Mouse (Mus musculus): Measurements from ENCODE around the gene Taf1b. TPM values are rescaled to one million over a fixed set of nuclear protein-coding genes. Genes with fewer than 3 reads are reported as not detected.

Taf1b gene
- total and polyA plus RNA-seq, 3 experiments, result 26.4 to 28.1 TPM; not detected in 1

DNA sequence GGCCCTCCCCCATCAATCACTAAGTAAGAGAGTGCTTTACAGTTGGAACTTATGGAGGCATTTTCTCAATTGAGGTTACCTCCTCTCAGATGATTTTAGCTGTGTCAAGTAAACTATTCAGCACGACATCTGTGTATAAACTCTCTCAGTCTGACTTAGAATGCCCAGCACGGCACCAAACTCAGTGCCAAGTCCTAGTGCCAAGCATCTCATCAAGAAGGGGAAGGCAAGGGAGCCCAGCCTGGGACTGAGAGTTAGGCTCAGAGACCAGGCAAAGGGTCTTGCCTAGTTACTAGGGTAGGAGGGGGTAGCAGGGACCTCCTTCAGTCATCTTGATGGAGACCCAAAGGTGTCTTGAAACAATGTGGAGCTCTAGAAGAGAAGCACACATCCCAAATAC lies 29.2 kb upstream of the Taf1b start:
- no peak overlapping the region for H3K4me3 ChIP-seq (ENCODE audit: control insufficient read depth in 1 of 2, insufficient read depth in 1 of 2, low read depth in 2 of 2, low read length in 2 of 2)
- no peaks in the 10 kb centered on the region for H3K4me1 ChIP-seq (ENCODE audit: control insufficient read depth in 1 of 2, insufficient read depth in 2 of 2, low read length in 2 of 2)
- no peaks in the 10 kb centered on the region for H3K79me2 ChIP-seq (ENCODE audit: control insufficient read depth, insufficient read depth, low read length, poor library complexity)
- no peak overlapping the region for H3K9ac ChIP-seq (ENCODE audit: control insufficient read depth, low read depth, low read length, poor library complexity, severe bottlenecking)
- no peak for DNase-seq (ENCODE audit: low read depth, low spot score)
- no peaks in the 10 kb centered on the region for H3K36me3 ChIP-seq (ENCODE audit: control insufficient read depth in 1 of 2, insufficient read depth in 2 of 2, low read length in 2 of 2)
- TF ChIP-seq MYB (IDR thresholded peaks at IDR 0.05; ENCODE audit: low read depth, low read length) (no peak), TCF12 (IDR thresholded peaks at IDR 0.05; ENCODE audit: low read depth, low read length) (no peak), MAZ (IDR thresholded peaks at IDR 0.05; ENCODE audit: low read depth, low read length) (no peak), MAX (IDR thresholded peaks at IDR 0.05; ENCODE audit: low read length) (no peak), RCOR1 (IDR thresholded peaks at IDR 0.05; ENCODE audit: low read depth, low read length) (no peak)
- no peaks in the 10 kb centered on the region; a peak in 1 of 4 replicates for H3K27me3 ChIP-seq (ENCODE audit: control insufficient read depth in 1 of 2, insufficient read depth in 2 of 2, low read length in 2 of 2)
- H3K27ac ChIP-seq (ENCODE audit: control insufficient read depth, low read depth, low read length), result no peak overlapping the region
- no peaks in the 10 kb centered on the region for H3K9me3 ChIP-seq (replicated peaks; ENCODE audit: insufficient read depth, low read length)

DNA sequence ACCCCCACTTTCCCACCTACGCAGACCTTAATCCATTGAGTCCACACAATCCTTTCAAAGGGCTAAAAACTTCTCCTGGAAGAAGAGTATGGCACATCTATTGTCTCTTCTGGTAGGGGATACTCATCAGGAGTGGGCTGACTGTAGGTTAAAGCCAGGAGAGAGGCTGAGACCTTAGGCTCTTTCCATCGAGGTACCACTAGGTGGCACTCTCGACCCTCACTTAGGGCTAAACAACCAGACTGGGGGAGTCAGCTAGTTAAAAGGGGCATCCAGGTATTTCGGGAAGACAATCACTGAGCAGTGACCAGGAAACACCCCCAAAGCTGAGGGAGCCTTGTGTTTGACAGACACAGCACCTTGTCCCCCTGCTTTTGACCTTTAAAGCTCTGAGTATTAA lies 27.2 kb upstream of the Taf1b start:
- TF ChIP-seq CHD2 (IDR thresholded peaks at IDR 0.05; ENCODE audit: low read length) (no peak), TBP (IDR thresholded peaks at IDR 0.05; ENCODE audit: low read depth, low read length) (no peak), NELFE (IDR thresholded peaks at IDR 0.05; ENCODE audit: low read depth, low read length) (no peak), RAD21 (IDR thresholded peaks at IDR 0.05; ENCODE audit: low read depth, low read length) (peak; percentile 89), ZC3H11A (IDR thresholded peaks at IDR 0.05; ENCODE audit: low read depth, low read length) (peak; percentile 81), UBTF (IDR thresholded peaks at IDR 0.05; ENCODE audit: borderline replicate concordance, insufficient read depth, low read depth, low read length) (no peak), USF2 (IDR thresholded peaks at IDR 0.05; ENCODE audit: borderline replicate concordance in 1 of 2, insufficient read depth in 1 of 2, low read depth in 1 of 2, low read length in 2 of 2) (no peak), SMC3 (IDR thresholded peaks at IDR 0.05; ENCODE audit: low read depth, low read length) (peak; percentile 93), POLR2AphosphoS2 (IDR thresholded peaks at IDR 0.05; ENCODE audit: low read length) (no peak), CTCF (IDR thresholded peaks at IDR 0.05 in 2 of 3, conservative IDR thresholded peaks at IDR 0.05 in 1 of 3; ENCODE audit: control insufficient read depth in 1 of 3, insufficient read depth in 1 of 3, low read depth in 2 of 3, low read length in 3 of 3, poor library complexity in 1 of 3, severe bottlenecking in 1 of 3) (peak; percentile 85 to 92 (median 85)), MAZ (IDR thresholded peaks at IDR 0.05; ENCODE audit: low read depth, low read length) (no peak), MAX (IDR thresholded peaks at IDR 0.05; ENCODE audit: low read length) (no peak), JUND (IDR thresholded peaks at IDR 0.05; ENCODE audit: low read depth, low read length) (no peak), MEF2A (IDR thresholded peaks at IDR 0.05; ENCODE audit: extremely low read depth, insufficient replicate concordance, low read depth, low read length, poor library complexity, severe bottlenecking) (no peak)
- no peaks in the 10 kb centered on the region for H3K4me1 ChIP-seq (ENCODE audit: control insufficient read depth in 1 of 2, insufficient read depth in 2 of 2, low read length in 2 of 2)
- H3K36me3 ChIP-seq (ENCODE audit: control insufficient read depth in 1 of 2, insufficient read depth in 2 of 2, low read length in 2 of 2), result no peaks in the 10 kb centered on the region
- H3K4me3 ChIP-seq (ENCODE audit: control insufficient read depth in 1 of 2, insufficient read depth in 1 of 2, low read depth in 2 of 2, low read length in 2 of 2), result no peak overlapping the region
- H3K27me3 ChIP-seq (ENCODE audit: control insufficient read depth in 1 of 2, insufficient read depth in 2 of 2, low read length in 2 of 2), result peaks cover 0 to under 1% of the 10 kb centered on the region in 2 experiments; a peak in 1 of 4 replicates
- H3K79me2 ChIP-seq (ENCODE audit: control insufficient read depth, insufficient read depth, low read length, poor library complexity), result no peaks in the 10 kb centered on the region
- no peaks in the 10 kb centered on the region for H3K9me3 ChIP-seq (replicated peaks; ENCODE audit: insufficient read depth, low read length)
- no peak overlapping the region for H3K27ac ChIP-seq (ENCODE audit: control insufficient read depth, low read depth, low read length)
- DNase-seq (ENCODE audit: low read depth, low spot score), result peak; percentile 68
- H3K9ac ChIP-seq (ENCODE audit: control insufficient read depth, low read depth, low read length, poor library complexity, severe bottlenecking), result no peak overlapping the region
